Mouse (Mus musculus) urinary bladder, postnatal 36 days (tissue): Measurements from ENCODE around the gene Tdrd9.
"Not testable (repeated sequence)": the region's sequence is repeated elsewhere in the genome, so short reads cannot be mapped to it uniquely, and the experiment has no call there.

Experiments
- DNase-seq, 2 experiments: peaks; one replicate each; pipeline ENCODE4 v3.0.0; 2022; ENCODE audit warnings: low spot score in 2 of 2, mixed read lengths in 1 of 2

Tdrd9 gene

DNA sequence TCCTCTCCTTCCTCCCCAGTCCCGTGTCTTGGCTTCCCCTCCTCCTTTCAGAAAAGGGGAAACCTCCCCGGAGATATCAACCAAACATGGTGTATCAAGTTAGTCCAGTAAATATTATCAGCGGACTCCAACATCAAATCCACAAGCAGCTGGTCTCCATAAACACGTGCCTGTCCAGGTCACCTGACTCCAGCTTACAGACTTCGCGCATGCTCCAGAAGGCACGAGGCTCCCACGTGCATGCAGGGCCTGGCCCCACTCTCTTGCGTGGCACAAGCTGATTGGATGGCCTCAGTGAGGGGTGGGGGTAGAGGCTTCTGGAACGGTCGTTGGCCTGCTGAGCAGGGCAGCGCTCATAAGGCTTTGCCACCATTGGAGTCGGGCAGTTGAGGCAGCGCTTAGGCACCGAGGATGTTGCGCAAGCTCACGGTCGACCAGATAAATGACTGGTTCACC, at the start of gene Tdrd9:
Gene Tdrd9, plus strand, starts transcription at position 329 of the 456 bp plus-strand sequence.
- DNase-seq = no peak

DNA sequence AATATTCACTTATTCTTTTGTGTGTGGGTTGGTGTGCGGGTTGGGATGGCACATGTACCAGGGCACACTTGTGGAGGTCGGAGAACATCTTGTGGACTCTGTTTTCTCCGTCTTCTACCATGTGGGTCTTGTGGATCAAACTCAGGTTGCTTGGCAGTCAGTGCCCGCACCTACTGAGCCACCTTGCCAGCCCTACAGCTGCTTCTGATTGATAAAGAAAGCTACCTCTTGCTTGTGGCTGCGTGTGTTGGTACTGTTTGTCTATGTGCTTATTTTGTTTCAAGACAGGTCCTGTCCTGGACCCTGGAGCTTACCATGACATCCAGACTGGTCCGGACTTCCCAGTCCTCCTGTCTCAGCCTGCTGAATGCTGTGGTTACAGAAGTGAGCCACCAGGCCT, 48.2 kb upstream of the Tdrd9 start:
- DNase-seq = no peak

DNA sequence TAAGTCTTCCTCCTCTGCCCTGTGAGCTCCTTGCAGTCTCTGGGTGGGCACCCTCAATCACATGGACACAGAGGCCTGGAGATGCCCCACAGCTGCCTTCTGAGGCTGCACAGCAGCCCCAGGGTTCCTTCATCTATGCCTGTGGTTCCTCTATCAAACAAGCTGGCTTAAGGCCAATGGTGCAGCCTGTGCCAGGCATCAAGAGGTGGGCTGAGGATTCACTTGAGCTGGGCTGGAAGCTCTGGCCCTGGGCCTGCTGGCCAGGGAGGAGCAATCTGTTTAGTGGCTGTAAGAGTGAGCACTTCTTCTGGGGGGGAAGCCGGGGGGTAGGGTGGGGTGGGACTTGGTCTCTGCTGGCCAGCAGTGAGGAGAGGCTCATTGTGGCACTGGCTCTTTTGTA, 44.0 kb upstream of the Tdrd9 start:
- DNase-seq = no peak

DNA sequence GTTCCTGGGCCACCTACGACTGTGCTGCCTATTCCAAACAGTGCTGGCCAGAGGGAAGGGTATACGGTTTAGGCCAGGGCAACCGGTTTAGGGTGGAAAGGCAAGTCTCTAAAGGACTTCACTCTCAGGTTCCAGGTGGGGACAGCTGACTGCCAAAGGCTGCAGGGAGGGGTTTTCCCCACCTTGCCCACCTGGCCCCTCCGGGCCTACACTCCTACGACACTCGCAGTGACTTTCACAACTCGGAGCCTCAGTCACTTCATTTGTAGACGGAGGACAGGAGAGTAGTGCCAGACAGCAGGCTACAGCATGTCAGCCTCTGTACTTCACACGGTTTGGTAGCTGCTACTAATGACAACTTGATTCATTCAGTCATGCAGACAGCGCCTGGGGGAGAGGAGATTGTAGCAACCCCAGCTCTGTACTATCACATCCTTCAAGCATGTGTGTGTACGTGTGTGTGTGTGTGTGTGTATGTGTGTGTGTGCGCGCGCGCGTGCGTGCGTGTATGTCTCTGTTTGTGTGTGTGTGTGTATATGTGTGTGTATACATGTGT, 42.9 kb upstream of the Tdrd9 start:
- no peak for DNase-seq

DNA sequence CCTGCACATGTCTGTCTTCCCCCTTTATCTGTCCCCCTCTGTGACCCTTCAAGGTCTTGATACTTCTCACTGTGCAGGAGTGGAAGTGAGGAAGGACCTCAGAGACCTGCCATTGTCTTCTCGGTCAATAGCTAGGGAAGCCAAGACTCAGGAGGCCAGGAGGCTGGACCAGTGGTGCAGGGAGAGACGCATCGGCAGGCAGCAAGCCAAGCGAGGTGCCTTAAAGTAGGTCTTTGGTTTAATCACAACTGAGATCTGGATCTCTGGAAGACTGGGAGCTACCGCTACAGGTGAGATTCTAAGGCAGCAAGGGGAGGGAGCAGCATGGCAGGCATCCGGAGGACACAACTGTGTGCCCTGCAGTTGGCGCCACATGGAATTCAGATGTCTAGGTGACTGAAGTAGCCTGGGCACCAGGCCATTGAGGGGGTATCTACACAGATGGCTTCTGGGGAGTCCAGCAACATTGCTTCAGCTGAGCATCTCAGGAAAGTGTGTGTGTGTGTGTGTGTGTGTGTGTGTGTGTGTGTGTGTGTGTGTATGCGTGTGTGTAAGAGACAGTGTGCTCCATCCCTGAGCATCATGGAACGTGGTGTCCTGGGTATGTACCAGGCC, 39.8 kb upstream of the Tdrd9 start:
- no peak for DNase-seq

DNA sequence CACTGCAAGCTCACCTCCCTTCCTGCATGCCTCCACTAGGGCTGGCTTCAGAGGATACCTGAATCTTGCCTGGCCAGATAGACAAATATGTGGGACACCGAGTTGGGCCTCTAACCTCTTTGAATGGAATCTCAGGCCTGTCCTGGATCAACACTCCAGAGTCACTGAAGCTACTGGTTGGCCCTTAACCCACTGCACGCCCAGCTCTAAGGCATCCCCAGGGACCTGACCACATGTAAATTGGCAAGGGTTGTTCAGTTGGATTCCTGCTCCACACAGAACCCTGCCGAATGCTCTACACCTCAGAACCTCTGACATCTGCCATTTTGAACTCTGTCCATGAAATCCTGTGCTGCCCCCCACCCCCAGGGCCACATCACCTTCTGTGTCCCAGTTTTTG, 38.8 kb upstream of the Tdrd9 start:
- DNase-seq = no peak

DNA sequence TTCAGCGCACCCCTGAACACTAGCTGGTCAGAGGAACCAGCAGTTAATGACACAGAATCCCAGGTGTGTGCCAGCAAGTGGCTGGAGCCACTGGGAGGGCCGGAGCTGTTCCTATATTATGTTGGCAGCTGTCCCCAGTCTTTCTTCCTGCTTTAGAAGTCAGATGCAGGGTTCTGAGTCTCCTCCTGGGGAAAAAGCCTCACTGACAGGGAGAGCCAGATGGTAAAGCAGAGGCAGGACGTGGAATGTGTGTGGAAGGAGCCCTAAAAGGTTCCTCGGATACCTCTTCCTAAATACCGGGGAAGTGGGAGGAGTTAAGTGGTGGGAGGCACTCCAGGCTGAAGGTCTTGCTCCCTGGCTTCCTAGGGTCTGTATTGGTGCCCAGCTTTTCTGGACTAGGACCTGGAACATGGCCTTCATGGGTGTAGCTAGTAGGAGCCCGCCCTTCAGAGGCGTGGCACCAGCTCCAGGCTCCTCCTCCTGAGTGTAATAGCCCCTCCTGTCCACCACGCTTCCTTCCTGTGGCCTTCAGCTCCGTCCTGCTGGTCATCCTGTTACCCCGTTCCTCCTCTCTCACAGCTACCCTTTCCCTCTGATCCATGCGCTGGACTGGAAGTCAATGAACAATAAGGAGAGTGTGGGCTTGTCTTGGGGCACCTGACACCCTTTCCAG, 38.2 kb upstream of the Tdrd9 start:
- peak in 1 of 2 experiments; percentile 60 for DNase-seq

DNA sequence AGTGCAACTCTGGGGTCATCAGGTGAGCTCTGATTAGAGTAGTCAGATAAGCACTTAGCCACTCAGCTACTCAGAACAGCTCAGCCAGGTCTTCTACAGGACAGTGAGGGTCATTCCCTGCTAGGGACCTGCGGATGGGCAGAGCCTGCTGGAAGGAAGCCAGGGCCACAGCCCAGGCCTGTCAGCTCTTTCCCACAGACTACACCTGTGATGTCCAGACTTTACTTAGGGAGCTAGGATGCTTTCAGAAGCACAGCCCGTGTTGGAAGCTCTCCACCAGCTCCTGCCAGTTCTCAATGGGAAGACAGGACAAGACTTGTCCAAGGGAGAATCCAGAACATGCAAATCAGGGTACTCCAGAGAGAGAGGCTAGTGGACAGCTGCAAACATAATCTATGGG, 37.4 kb upstream of the Tdrd9 start:
- no peak for DNase-seq

DNA sequence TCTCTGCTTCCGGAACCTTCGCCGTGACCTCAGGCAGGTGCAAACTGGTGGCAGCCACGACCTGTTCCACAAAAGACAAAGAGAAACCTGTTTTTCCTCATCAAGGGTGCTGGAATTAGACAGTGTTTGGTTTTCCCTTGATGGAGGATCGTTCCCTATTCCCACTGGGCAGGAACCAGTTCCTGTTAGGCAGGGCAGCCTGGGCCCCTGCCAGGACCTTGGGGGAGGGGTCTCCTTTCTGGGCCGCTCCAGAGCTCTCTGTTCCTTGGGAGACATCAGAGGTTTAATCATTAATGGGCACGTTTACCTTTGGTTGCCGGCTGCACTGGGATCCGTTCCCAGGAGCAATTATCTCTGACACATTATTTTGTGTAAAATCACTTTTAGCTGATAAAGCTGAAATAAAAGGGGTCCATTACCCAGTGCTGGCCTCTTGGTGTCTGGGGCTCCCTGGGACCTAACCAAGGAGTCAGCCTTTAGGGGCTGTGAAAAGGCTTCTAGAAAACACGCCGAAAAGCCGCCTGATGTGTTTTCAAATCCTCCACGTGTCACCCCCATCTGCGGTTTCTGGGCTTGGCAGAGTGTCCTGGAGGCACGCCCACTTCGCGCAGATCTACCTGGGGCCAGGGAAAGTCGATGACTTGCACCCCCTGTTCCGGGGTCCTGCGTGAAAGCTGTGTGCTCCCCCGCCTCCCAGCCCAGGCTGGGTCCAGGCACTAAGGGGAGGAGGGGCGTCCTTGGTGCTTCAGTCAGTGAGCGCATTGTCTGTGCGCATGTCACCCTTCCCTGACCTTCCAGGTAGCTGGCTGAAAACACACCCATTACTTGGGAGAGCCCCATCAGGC, 34.4 kb upstream of the Tdrd9 start:
- peak; percentile 38 to 66 for DNase-seq

DNA sequence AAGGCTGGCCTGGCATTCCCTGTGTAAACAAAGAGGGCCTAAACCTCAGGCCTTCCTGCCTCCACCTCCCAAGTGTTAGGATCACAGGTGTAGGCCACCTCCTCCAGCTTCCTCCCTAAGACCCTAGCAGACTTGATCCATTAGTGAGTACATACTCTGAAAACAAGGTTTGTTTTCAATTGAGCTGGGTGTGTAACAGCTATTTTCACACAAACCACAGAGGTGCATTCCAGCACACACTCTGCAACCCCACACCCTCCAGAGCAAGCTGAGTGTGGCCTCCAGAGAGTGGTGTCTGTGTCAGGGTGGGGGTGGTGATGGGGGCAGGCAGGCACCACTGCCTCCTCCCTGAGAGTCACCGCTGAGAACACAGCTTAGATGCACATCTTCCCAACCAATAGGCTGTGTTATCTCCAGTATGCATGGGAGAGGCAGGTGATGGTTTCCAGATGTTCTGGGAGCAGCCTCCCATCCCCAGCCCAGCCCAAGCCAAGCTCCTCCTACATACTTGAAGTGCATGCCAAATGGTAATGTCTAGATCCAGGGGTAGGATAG, 32.7 kb upstream of the Tdrd9 start:
- DNase-seq = no peak

DNA sequence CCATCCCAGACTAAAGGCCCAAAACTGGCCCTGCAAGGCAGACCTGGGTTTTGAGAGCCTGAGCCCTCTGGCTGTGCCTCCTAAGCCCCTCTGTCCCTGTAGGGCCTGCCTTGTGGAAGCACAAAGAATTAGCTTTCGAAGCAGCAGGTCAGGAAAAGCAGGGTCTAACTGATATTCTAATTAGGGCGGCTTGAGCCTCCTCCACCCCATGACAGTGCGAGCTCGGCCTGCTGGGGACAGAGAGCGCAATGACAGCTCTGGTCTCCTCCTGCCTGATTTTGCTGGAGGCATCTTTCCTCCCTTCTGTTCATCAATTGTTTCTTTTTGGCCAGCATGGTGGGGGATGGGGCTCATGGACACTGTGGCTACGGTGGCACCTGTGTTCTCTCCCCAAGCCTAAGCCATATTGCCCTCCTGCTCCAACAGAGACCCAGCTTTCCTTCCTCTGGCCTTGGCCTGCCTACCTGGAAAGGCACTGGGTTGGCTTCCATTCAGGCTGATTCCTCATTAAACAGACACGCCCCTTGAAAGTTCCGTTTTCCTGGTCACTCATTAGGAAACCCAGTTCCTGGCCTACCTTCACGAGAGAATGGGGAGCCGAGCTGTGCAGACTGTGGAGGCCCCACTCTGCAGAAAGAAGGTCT, 27.8 kb upstream of the Tdrd9 start:
- DNase-seq = no peak

DNA sequence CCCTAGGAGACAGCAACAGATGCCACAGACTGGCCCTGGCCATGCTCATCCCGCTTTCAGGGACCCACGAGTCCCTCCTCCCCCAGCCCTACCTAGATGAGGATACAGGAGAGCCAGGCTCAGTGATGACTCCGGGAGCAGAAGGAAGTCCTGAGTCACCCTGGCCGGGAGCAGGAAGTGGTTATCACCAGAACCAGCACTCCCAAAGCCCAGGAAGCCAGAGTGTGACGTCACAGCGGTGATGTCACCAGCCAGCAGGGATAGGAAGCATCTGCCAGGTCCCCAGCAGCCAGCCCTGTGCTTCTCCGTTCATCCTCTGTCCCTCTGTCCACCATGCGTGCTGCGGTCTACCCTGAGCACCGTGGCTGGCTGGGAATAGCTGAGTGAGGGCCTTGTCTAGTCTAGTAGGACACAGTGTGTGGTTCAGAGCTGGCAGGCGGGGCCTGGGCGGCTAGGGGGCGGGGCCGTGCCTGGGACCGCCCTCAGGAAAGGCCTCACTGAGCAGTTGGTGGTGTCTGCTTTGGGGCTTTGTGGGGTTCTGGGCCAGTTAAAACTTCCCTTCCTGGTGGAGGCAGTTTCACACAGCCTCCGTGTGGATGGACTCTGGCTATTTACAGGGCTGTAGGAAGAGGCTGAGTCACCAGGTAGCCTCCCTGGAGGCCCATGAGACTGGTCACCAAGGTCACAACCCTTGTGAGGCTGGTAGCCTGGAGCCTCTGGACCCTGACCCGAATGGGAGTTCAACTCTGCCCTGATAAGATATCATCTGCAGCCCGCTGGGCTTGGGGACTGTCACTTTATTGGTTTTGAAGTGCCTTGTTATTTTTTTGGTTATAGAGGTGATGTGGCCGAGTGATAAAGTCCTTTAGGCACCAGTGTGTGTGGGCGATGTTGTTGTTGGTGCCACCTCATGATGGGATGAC, 27.0 kb upstream of the Tdrd9 start:
- DNase-seq = not testable (repeated sequence)

DNA sequence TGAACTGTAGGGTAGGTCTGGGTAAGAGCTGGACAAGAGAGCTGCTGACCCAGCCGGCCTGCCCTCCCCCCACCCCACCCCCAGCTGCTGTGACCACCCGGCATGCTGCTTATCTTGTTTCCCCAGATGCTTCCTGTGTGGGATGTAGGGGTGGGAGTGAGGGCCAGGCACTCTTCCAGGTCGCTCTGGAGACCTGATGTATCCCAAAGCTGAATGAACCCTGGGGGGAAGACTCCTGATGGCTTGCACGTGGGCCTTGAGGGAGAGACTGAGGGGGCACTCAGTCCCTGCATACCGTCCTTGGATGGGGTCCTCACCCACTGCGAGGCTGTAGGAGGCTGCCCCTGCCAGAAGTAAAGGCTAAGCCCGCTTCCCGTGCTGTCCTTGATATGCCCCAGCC, 26.2 kb upstream of the Tdrd9 start:
- DNase-seq = no peak

DNA sequence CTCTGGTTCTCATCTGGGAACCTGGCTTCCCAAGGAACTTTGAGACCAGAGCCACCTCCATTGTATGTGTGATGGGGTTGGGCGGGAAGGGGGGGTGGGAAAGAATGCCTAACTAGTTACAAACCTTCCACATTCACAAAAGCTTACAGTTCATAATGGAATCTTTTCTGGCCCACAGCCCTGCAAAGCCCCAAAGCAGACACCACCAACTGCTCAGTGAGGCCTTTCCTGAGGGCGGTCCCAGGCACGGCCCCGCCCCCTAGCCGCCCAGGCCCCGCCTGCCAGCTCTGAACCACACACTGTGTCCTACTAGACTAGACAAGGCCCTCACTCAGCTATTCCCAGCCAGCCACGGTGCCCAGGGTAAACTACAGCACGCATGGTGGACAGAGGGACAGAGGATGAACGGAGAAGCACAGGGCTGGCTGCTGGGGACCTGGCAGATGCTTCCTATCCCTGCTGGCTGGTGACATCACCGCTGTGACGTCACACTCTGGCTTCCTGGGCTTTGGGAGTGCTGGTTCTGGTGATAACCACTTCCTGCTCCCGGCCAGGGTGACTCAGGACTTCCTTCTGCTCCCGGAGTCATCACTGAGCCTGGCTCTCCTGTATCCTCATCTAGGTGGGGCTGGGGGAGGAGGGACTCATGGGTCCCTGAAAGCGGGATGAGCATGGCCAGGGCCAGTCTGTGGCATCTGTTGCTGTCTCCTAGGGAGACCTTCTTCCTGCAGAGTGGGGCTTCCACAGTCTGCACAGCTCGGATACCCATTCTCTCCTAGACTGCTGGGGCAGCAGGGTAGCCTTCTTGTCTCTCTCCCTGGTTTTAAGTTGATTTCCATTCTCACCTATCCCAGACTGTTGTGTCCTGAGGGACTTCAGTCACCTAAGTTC, 25.3 kb upstream of the Tdrd9 start:
- DNase-seq = not testable (repeated sequence)

DNA sequence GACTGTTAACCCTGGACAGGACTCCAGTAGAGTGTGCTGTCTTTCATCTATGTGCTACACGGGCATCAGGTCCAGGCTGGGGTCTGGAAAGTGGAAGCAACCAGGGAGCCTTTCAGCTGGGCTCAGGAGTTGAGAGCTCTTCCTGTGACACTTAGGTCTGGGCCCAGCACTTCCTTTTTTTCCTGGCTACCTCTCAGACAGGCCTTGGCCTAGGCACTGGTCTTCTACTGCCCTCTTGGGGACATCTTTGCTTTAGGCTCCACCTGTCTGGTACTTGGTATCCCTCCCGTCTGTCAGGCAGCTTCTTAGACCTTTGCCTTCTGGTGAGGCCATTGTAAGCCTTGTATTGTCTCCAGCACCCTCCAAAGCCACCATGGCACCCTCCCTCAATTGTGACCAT, 24.6 kb upstream of the Tdrd9 start:
- DNase-seq = peak in 1 of 2 experiments; percentile 67

DNA sequence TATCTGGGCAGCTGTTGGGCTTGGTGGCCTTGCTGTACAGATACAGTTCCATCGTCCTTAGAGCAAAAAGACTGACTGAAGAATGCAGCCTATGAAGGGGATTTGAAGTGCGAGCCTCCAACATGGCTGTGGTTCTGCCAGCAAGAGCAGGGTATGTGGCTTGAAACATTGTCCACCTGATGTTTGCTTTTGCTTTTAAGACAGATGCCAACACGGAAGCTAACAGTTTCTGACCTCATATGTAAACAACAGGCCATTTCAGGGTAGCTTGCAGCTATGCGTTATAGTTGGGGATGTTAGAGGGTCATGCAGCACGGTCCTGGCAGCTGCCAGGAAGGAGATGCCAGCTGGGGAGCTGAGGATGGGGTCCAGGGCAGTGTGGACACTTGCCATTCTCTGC, 20.9 kb upstream of the Tdrd9 start:
- DNase-seq = no peak

DNA sequence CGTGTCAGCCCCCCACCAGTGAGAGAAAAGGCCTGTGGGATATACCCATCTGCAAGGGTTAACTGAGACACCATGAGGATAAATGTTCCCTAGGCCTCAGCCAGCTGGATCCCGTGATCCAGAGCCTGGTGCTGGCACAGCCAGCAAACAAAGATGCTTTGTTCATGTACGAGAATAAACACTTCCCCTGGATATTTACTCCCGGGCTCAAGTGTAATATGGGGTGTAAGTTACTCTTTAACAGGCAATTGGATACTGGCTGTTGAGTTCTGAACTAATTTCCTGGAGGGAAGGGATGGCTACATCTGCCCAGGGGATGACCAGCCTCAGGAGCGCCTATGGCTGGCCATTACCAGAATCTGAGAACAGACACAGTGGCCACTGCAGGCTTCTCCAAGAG, 19.7 kb upstream of the Tdrd9 start:
- DNase-seq = no peak

DNA sequence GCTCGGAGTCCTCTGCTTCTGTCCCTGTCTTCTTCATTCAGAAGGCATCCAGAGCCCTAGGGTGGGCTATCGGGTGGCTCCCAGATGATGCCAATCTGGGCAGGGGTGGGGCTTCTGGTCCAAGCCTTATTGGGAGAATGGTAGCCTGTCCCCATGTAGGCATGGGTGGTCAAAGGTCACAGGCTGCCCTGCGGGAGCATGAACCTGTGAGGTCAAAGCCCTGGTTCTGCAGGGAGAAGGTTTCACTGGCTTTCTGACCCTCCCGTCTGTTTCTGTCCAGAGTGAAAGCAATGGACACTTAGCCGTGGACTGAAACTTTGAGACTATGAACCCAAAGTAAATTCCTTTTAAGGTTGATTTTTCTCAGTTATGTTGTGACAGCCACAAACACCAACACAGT, 15.2 kb upstream of the Tdrd9 start:
- DNase-seq = no peak

DNA sequence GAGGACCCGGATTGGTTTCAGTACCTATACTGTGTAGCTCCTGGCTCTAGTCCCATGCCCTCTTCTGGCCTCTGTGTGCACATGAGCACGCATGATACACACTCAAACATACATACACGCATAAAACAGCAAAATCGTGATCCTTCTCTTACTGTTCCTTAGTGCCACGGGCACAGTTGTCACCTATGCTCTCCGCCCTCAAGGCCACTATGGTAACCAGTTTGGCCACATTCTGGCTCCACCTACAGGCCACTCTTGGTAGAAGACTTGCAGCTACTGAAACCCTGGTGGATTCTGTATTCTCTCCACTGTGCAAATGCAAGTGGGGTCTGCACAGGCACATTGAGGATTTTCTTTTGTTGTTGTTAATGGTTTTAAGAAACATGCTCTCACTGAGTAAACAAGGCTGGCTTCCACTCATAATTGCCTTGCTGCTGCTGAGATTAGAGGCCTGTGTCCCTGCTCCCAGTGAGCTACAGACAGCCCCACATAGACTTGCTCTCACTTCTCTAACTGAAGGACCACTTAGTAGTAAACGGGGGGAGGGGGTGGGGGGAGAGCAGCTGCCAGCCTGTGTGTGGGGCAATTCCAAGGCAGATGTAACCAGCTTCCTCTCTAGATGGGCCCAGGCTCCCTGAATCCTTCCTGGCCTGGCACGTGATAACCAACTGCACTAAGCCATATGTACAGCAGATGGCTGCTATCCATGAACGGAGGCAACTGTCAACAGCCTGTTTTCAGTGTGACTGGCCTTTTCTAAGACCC, 13.1 kb upstream of the Tdrd9 start:
- DNase-seq = peak; percentile 69 to 70
